Mouse (Mus musculus): Measurements from ENCODE around the gene Adgb.

The Adgb gene

DNA sequence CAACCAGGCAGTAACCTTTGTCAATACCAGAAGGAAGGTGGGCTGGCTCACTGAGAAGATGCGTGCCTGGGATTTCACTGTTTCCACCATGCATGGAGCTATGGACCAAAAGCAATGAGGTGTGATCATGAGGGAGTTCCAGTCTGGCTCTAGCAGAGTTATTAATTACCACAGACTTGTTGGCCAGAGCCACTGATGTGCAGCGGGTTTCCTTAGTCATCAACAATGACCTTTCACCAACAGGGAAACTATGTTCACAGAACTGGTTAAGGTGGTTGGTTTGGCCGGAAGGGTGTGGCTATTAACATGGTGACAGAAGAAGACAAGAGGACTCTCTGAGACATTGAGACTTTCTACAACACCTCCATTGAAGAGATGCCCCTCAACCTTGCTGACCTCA is 128.2 kb downstream of the Adgb start:
- DNase-seq = no peak

DNA sequence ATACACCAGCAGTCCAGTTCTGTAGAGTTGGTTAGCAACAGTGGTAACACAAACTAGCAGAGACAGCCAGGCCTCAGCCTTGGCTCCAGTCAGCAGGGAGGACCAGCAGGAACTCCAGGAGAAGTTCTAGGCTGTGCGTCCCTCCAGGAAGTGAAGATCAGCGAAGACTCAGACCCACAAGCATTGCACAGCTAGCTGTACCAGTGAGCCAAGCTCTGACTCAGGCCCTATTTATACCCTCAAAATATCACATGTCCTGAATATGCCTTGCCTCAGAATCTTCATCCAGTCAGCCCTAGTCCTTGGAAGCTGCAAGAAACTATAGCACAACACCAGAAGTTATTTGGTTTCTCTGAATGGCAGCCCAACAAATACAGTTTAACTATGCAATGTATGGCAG is 146.6 kb downstream of the Adgb start:
- DNase-seq = no peak

DNA sequence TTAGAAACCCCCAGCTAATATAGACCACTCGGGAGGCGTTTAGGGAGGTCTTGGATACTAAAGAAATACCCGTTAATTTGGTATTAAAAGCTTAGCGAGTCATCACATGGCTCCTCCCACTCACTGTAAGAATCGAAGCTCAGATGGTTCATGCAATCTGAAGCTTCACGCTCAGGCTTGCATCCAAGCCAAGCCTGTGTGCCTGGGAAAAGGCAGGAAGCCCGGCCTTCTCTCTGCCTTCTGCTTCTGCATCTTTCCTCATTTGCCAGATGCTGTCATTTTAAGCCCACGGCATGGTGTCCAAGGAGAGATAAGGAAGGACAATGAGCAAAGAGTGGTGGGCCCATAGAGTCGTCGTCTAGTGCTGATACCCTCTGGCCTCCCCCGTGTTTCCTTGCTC is 149.2 kb downstream of the Adgb start:
- DNase-seq = no peak

DNA sequence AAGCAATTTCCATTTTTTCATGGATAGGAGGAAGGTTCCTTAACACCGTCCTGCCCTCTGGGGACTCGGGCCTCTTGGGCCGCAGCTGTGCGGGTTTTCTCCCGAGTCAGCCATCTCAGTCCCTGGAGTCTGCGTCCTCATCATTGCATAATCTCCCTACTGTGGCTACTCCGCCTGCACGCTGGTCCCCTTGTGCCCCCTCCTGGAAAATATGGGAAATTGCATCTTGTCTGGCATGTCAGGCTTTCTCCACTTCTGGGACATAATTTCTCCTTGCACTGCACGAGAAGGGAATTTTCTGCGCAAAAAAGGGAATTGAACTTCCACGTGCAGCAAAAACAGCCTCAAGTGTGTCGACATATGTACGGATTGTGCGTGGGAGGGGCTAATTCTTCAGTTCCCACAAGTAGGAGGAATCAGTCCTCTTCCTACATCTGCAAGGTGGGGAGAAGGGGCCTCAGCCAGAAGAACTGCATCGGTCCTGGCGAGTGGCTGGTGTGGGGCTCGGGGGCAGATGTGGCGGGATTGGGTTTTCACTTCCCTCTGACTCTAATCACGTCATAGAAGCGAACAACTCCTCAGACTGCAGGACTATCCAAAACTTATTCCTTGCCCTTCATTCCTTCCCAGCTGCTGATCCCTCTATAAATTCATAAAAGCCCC is 150.9 kb downstream of the Adgb start:
- peak; percentile 24 to 34 for DNase-seq

DNA sequence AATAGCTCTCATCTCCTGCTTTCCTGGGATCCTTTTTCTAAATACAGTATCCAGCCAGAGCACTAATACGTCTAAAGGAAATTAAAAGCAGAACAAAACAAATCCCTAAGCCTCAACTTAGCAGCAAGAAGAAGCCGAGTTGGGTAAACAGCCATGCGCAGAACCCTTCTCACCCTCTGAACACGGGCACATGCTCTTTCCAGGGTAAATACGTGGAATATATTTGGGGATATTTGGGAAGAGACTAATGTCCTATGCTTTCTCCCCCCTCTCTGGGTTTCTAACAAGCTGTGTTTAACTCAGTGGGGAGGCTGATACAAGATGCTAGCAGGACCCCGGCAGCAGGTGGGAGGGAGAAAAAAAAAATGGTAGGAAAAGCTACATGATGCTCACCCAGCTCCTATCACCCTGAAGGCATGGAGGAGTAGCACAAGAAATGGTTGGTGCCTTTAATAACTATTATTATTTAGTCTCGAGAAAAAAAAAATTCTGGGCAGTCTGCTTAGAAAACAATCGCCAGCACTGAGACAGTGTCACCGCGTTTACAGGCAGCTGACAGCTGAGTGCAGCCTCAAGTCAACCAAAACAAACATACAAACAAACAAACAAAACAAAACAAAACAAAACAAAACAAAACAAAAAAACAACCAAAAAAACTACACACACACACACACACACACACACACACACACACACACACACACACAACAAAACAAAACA is 151.6 kb downstream of the Adgb start:
- no peak for DNase-seq

DNA sequence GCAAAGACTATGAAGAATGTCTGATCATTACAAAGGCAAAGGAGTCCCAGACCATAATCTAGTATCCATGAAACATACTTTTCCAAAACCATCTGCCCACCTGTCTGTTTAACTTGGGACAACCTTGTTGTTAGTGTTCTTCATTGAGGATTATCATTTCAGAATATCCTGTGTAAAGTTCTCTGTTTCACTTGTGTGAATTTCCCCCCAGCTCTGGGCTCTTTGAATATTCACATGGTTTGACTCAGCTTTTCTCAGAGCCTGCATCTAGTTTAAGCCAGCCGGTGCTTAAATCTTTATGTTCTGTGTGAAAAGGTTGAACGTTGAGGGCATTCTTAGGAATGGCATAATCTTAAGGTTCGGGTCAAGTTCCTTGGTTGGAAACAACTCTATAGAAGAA is 154.0 kb downstream of the Adgb start:
- DNase-seq = no peak

DNA sequence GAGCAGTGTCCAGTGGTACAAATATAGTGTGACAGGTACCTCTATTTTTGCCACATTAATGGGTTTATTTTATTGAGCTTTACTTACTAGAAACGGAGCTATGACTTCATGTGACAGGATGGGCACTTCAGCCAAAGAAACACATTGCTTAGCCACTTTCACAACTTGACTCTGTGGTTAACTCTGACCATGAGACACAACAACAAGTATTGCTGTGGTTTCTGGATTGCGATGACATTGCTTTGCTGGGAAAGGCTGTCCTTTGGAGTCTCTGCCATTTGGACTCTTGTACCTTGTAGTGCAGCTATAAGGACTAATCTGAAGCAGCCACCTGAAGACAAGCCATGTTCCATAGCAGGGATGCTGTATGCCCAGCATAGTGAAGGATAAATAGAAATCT is 156.5 kb downstream of the Adgb start:
- no peak for DNase-seq

DNA sequence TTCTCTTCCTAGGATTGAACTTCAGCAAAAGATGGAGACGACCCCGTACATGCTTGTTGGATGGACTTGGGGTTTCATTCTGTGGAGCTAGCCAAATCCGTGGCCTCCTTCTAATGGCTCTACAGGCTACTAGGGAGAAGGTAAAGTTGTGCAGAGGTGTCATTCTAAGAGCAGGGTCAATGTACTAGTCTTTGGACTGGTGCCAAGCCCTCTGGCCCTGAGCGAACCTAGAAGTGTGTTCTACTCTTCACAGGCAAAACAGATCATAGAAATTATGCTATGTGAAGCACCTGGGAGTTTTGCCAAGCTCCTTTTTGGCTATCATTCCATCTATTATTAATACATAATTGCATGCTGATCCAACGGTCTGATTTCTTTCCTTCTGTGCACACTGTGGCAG is 157.6 kb downstream of the Adgb start:
- DNase-seq = no peak

DNA sequence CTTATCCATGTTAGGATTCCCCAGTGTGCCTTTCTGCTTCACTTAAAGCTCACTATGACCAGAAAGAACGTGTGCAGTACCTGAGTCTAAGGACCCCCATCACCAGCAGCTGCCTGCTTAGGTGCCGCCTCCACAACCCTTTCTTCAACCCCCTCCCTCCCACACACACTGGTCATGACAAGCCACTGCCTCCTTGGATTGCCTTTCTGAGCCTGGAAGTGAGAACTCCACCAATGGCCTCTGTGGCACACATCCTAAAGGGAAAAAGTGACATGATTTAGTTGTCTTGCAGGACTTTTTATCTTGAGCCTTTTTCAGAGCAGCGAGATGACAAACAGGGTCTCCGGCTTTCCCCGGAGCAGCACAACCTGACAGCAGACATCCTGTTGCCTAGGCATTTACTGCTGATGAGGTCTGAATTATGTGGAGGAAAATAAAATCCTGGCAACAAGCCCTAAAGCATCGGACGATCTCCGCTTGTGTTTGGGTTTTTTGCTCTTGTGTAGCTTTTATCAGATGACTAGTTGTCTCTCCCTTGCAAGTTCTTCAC is 162.2 kb downstream of the Adgb start:
- DNase-seq = no peak

DNA sequence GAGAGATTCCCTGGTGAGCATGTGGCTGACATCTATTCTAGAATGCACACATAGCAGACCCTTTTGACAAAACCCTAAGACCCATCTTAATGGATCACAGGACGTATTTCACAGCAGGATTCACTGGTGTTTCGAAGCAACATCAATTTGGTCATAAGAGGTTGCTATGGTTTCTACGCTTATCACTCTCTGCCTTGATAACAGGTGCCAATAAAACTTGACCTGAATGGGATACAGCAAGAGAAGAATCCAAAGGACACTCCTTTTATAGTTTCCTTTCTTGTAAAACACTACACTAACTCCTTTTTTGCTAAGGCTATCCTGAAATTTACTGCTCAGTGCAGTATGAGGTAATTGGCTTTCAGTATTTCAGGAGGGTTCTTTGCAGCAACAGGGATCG is 163.1 kb downstream of the Adgb start:
- no peak for DNase-seq

DNA sequence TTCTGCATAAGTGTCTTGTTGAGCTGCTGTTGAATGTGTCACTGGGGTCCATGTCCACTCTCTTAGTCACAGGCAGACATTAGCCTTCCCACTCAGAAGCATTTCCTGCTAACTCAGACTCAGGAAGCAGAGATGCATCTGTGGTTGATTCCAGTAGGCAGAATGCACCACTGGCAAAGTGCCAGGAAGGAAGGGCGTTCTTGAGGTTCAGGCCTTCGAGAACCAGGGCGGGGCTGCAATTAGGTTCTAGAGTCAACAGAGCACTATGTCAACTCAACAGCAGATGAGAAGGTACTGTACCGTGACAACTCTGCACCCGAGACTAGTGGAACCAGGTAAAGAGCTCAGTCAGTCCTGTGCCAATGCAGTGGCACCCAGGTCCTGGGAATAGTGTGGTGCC is 164.7 kb downstream of the Adgb start:
- peak; percentile 3 to 11 for DNase-seq

DNA sequence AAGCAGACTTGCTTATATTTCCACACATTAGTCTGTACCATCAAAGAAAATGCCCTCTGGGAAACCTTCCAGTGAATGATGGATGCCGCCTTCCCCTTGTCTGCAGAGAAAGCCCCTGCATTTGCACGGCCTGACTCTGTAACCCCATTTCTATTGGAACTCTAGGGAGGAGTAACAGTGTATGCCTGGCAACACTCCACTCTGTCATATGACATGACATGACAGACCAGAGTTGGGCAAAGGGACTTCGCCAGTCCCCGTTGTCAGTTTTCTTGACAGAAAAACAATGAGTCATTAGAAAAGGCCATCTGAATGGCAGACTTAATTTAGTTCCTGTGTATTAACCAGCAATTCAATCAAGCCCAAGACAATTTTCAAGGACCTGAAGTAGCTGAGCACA is 167.8 kb downstream of the Adgb start:
- DNase-seq = no peak

DNA sequence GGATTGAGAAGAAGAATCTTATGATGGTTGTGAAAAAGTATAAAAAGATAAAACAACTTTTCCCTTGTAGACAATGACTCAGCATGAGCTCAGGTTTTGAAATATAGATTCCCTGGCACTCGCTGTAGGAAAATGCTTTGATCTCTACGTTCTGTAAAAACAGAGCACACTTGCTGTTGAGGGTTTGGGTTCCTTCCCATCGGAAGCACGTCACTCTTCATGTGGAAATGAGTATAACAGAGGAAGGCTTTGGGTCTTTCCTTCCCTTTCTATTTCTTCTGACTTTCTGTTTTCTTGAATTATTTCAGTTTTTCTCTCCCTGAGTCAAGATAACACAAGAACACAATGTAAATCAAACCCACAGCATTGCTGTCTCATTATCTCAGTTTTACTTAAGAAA is 170.4 kb downstream of the Adgb start:
- no peak for DNase-seq

DNA sequence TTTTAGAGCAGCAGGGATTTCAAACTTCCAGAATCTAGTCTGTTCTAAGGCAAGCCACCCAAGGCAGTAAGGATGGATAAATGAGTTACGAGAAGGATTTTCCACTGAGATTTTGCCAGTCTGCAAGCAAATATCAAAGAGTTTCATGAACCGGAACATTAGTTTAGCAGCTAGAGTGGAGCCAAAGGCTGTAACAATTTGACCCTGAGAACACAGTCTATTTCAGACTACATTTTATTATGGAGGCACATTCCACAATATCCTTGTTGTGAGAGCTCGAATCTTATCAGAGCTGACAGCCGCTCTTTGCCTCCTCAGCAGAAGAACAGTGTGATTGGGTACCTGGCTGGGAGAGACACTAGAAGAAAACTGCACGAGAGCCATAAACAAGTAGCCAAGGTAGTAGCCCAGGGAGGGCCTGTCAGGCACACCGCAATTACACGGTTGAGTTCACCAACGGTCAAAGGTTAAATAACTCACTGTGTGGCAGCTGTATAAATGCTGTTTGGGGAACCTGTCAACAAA is 171.1 kb downstream of the Adgb start:
- DNase-seq = no peak

DNA sequence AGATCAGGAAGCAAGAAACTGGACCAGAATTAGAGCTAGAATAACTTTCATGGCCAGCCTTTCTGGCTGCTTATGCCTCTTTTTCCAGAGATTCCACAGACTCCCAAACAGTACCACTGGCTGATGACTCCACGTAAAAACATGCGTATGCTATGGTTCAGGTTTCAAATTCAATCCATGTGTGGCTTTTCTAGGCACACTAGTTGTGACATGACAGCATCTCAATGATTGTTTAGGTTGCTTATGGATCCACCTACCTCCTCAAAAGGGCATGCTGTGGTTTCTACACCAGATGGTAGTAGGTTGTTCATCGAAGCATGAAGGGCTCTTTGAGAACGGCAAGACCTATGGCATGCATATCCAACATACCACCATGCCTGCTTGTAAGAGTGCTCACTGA is 172.1 kb downstream of the Adgb start:
- DNase-seq = no peak

DNA sequence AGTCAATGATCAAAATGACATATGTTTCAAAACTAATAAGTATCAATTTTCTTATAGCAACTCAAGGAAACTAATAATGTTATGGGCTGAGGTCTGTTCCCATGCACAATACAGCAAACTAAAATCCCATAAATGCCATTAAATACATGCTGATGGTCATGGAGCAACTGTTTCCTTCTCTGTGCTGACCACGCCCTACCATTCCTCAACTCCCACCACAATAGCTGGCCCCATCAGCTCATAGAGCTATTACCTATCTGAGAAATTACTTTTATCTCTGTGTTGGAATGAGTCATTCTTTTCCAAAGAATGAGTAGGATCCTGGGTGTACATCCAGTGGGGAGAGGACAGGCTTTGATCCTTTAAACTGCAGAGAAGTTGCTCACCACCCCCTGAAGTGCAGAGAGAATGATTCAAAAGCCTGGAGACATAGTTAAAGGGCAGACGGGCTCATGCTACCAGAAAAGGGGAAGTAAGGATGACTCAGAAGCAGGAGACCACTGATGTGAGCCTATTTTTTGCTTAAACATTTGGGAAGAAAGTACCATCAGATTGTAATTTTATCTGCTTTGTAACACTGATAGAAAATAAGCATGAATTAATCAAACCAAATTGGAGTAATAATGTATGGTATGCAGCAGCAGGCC is 184.8 kb downstream of the Adgb start:
- DNase-seq = no peak

Data from thymus, postnatal 36 days (tissue).